Mouse (Mus musculus): Measurements from ENCODE around the gene H2-T22. TPM values are rescaled to one million over a fixed set of nuclear protein-coding genes. Genes with fewer than 3 reads are reported as not detected.

The H2-T22 gene
- 100 to 1,000 TPM; 306 to 313 TPM for polyA plus RNA-seq (2017; shearing (Covaris generic))

DNA sequence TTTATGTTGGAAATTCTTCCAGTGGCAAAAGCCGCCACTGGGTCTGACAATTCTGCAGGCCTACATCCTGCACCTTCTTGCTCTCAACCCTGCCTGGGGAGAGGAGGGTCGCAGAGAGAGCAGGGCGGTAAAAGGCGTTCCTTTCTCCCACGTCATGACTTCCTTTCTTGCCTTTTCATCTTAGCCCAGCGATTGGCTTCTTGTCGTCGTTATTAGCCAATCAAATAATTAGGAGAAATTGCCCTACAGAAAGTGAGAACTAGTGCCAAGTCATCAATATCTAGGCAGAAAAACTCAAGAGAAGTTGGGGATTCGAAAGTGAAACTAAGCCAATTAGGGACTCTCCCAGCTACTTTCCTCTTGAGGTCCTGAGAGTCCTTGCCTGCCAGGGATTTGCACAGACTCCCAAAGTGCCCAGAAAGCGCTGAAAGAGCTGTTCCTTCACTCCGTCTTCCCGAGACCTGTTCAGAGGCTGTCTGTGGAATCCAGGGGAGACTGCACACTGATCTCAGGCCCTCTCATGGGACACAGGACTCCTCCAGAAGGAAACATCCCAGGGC, at the start of gene H2-T22, which contains the start of gene Gm6034:
H2-T22 (minus strand) TSS at position 138 of the 560 bp plus-strand sequence.
Gm6034 (plus strand) TSS at position 352 of the 560 bp plus-strand sequence.

GRCm38 (mm10) chr17:36058362-36058761, 15.8 kb upstream of the H2-T22 start, which contains the start of gene Gm11127:
TSS of gene Gm11127 (minus strand) at chr17:36058371.

GRCm38 (mm10) chr17:36032351-36032875, 10.1 kb downstream of the H2-T22 start, which contains the start of gene H2-T23:
TSS of gene H2-T23 (minus strand) at chr17:36032855.

GRCm38 (mm10) chr17:36020191-36021073, 22.1 kb downstream of the H2-T22 start, which contains the start of gene H2-T24:
TSS of gene H2-T24 (minus strand) at chr17:36020560.

Other genes with a start within 250 kb of the H2-T22 start
- gene Ier3, start 221.1 kb downstream of the H2-T22 start, polyA plus RNA-seq (2017; shearing (Covaris generic)) = 10 to 100 TPM in 1 of 2 experiments, under 1 TPM in 1; 0.19 to 14.0 TPM
- gene Flot1, start 219.5 kb downstream of the H2-T22 start, polyA plus RNA-seq (2017; shearing (Covaris generic)) = 10 to 100 TPM; 59.0 to 61.4 TPM
- gene Tubb5, start 204.4 kb downstream of the H2-T22 start, polyA plus RNA-seq (2017; shearing (Covaris generic)) = 100 to 1,000 TPM; 114 to 135 TPM
- 1 to 10 TPM; 4.1 to 7.9 TPM for gene Mdc1, start 201.2 kb downstream of the H2-T22 start, polyA plus RNA-seq (2017; shearing (Covaris generic))
- 10 to 100 TPM; 33.6 to 42.0 TPM for gene Nrm, start 181.4 kb downstream of the H2-T22 start, polyA plus RNA-seq (2017; shearing (Covaris generic))
- 100 to 1,000 TPM; 549 to 588 TPM for gene Ppp1r18, start 177.2 kb downstream of the H2-T22 start, polyA plus RNA-seq (2017; shearing (Covaris generic))
- gene Dhx16, start 162.9 kb downstream of the H2-T22 start, polyA plus RNA-seq (2017; shearing (Covaris generic)) = 10 to 100 TPM; 49.5 to 68.4 TPM
- 10 to 100 TPM; 34.3 to 45.8 TPM for gene 2310061I04Rik, start 145.3 kb downstream of the H2-T22 start, polyA plus RNA-seq (2017; shearing (Covaris generic))
- gene Atat1, start 132.7 kb downstream of the H2-T22 start, polyA plus RNA-seq (2017; shearing (Covaris generic)) = 10 to 100 TPM; 12.9 to 18.4 TPM
- 10 to 100 TPM; 44.0 to 78.4 TPM for gene Mrps18b, start 126.4 kb downstream of the H2-T22 start, polyA plus RNA-seq (2017; shearing (Covaris generic))
- gene Ppp1r10, start 126.3 kb downstream of the H2-T22 start, polyA plus RNA-seq (2017; shearing (Covaris generic)) = 10 to 100 TPM; 30.2 to 54.9 TPM
- 100 to 1,000 TPM; 122 to 138 TPM for gene Abcf1, start 73.0 kb downstream of the H2-T22 start, polyA plus RNA-seq (2017; shearing (Covaris generic))
- 10 to 100 TPM; 55.6 to 56.5 TPM for gene Gnl1, start 62.9 kb downstream of the H2-T22 start, polyA plus RNA-seq (2017; shearing (Covaris generic))
- 10 to 100 TPM; 30.8 to 41.6 TPM for gene Prr3, start 62.5 kb downstream of the H2-T22 start, polyA plus RNA-seq (2017; shearing (Covaris generic))
- 10 to 100 TPM; 30.2 to 41.9 TPM for gene H2-T24, start 22.2 kb downstream of the H2-T22 start, polyA plus RNA-seq (2017; shearing (Covaris generic))
- 100 to 1,000 TPM; 796 to 873 TPM for gene H2-T23, start 9.9 kb downstream of the H2-T22 start, polyA plus RNA-seq (2017; shearing (Covaris generic))
- gene Gm6034, start 214 bp upstream of the H2-T22 start, polyA plus RNA-seq (2017; shearing (Covaris generic)) = under 1 TPM; 0.18 to 0.22 TPM
- gene Gm11127, start 15.6 kb upstream of the H2-T22 start, polyA plus RNA-seq (2017; shearing (Covaris generic)) = not detected
- 1 to 10 TPM in 1 of 2 experiments, under 1 TPM in 1; 0.75 to 1.2 TPM for gene Gm19684, start 78.9 kb upstream of the H2-T22 start, polyA plus RNA-seq (2017; shearing (Covaris generic))
- gene Gm7030, start 86.7 kb upstream of the H2-T22 start, polyA plus RNA-seq (2017; shearing (Covaris generic)) = under 1 TPM; 0.36 to 0.51 TPM
- 10 to 100 TPM in 1 of 2 experiments, 1 to 10 TPM in 1; 5.7 to 14.7 TPM for gene Gm8909, start 125.8 kb upstream of the H2-T22 start, polyA plus RNA-seq (2017; shearing (Covaris generic))
- under 1 TPM; 0.54 to 0.55 TPM for gene H2-T3, start 147.5 kb upstream of the H2-T22 start, polyA plus RNA-seq (2017; shearing (Covaris generic))
- gene Rpp21, start 215.3 kb upstream of the H2-T22 start, polyA plus RNA-seq (2017; shearing (Covaris generic)) = 100 to 1,000 TPM; 153 to 154 TPM
- gene Trim39, start 229.5 kb upstream of the H2-T22 start, polyA plus RNA-seq (2017; shearing (Covaris generic)) = 10 to 100 TPM; 12.9 to 20.8 TPM
- under 1 TPM; 0.14 to 0.16 TPM for gene H2-M10.2, start 243.7 kb upstream of the H2-T22 start, polyA plus RNA-seq (2017; shearing (Covaris generic))